ENCODE assay signal across 20 mouse cellular contexts in genomic region chr2:73780321-73781010, GRCm38 (mm10). TPM values are rescaled to one million over a fixed set of nuclear protein-coding genes. Genes with fewer than 3 reads are reported as not detected.
DNase-seq lines count a peak whose midpoint lies in the region; ATAC-seq and TF ChIP-seq lines count a peak whose summit lies in the region.
"Had no signal": no experiment of that assay in that cellular context is flagged by ENCODE, and none has a peak within 500 bp of the region (broad histone marks: within the 10 kb centered on the region; RNA-seq: fewer than 3 reads in every experiment).

No protein-coding gene starts in this region.

- H3K27ac ChIP-seq in forebrain, embryonic 13.5 days = 0 out of 2 replicates have a peak overlapping the region, but pooled peaks have one; percentile 3
- no peak overlapping the region for H3K27ac ChIP-seq in forebrain, embryonic 11.5 days (ENCODE audit: low read depth, low read length)
- 0 out of 2 replicates have a peak overlapping the region, but pooled peaks have one; percentile 9 for H3K27ac ChIP-seq in hindbrain, postnatal 0 days
- no peak overlapping the region for H3K27ac ChIP-seq in hindbrain, embryonic 10.5 days
- H3K27ac ChIP-seq in midbrain, postnatal 0 days (ENCODE audit: low read depth, low read length) = no peak overlapping the region
- H3K27ac ChIP-seq: gastrocnemius, adult 2 months; kidney, postnatal 0 days; limb, embryonic 13.5 days; liver, embryonic 13.5 days had no signal

- no peak overlapping the region for H3K4me3 ChIP-seq in forebrain, embryonic 13.5 days
- no peak overlapping the region for H3K4me3 ChIP-seq in forebrain, embryonic 11.5 days (ENCODE audit: low read depth, low read length)
- H3K4me3 ChIP-seq in hindbrain, postnatal 0 days (ENCODE audit: low read length) = no peak overlapping the region
- no peak overlapping the region for H3K4me3 ChIP-seq in hindbrain, embryonic 10.5 days
- H3K4me3 ChIP-seq in midbrain, postnatal 0 days (ENCODE audit: low read depth, low read length) = no peak overlapping the region
- H3K4me3 ChIP-seq: gastrocnemius, adult 2 months; limb, embryonic 13.5 days; liver, embryonic 13.5 days had no signal

- H3K4me2 ChIP-seq in forebrain, embryonic 13.5 days = peak overlapping the region; percentile 37; the same call in 1 of the 2 replicates
- no peak overlapping the region for H3K4me2 ChIP-seq in forebrain, embryonic 11.5 days (ENCODE audit: low read depth, low read length, severe bottlenecking)
- peak overlapping the region; percentile 22 for H3K4me2 ChIP-seq in hindbrain, postnatal 0 days (ENCODE audit: low read depth, low read length)
- no peak overlapping the region for H3K4me2 ChIP-seq in midbrain, postnatal 0 days (ENCODE audit: low read depth, low read length, poor library complexity, severe bottlenecking)
- H3K4me2 ChIP-seq: limb, embryonic 13.5 days; liver, embryonic 13.5 days; lung, embryonic 14.5 days had no signal

- 62% methylated on average over 14 of the region's 14 CpGs for WGBS in forebrain, embryonic 13.5 days
- WGBS in forebrain, embryonic 11.5 days = 87% methylated on average over 14 of the region's 14 CpGs
- WGBS in hindbrain, postnatal 0 days = 51% methylated on average over 14 of the region's 14 CpGs
- WGBS in hindbrain, embryonic 10.5 days = 92% methylated on average over 14 of the region's 14 CpGs
- 57% methylated on average over 14 of the region's 14 CpGs for WGBS in midbrain, postnatal 0 days

- H3K9me3 ChIP-seq in forebrain, embryonic 13.5 days (replicated peaks) = 0 out of 2 replicates have a peak, but pooled peaks cover 4% of the 10 kb centered on the region
- H3K9me3 ChIP-seq in forebrain, embryonic 11.5 days (ENCODE audit: control insufficient read depth, low read length) = no peaks in the 10 kb centered on the region
- H3K9me3 ChIP-seq in hindbrain, postnatal 0 days (ENCODE audit: low read length) = no peaks in the 10 kb centered on the region
- no peaks in the 10 kb centered on the region for H3K9me3 ChIP-seq in hindbrain, embryonic 10.5 days
- no peaks in the 10 kb centered on the region for H3K9me3 ChIP-seq in midbrain, postnatal 0 days (ENCODE audit: low read length)

- no peaks in the 10 kb centered on the region for H3K27me3 ChIP-seq in forebrain, embryonic 13.5 days
- H3K27me3 ChIP-seq in forebrain, embryonic 11.5 days (ENCODE audit: control insufficient read depth, insufficient read depth, low read length) = no peaks in the 10 kb centered on the region
- no peaks in the 10 kb centered on the region for H3K27me3 ChIP-seq in hindbrain, postnatal 0 days (ENCODE audit: insufficient read depth, low read length)
- no peaks in the 10 kb centered on the region for H3K27me3 ChIP-seq in hindbrain, embryonic 10.5 days (ENCODE audit: insufficient read depth, poor library complexity, severe bottlenecking)
- H3K27me3 ChIP-seq in midbrain, postnatal 0 days (ENCODE audit: insufficient read depth, low read length) = no peaks in the 10 kb centered on the region; the same call in 1 of the 2 replicates
- H3K27me3 ChIP-seq: limb, embryonic 13.5 days had no signal

- H3K4me1 ChIP-seq in forebrain, embryonic 13.5 days = peaks cover 51% of the 10 kb centered on the region
- no peaks in the 10 kb centered on the region; the same call in 1 of the 2 replicates for H3K4me1 ChIP-seq in forebrain, embryonic 11.5 days (replicated peaks; ENCODE audit: control insufficient read depth, insufficient read depth, low read length)
- H3K4me1 ChIP-seq in hindbrain, postnatal 0 days (ENCODE audit: insufficient read depth, low read length) = peaks cover 9% of the 10 kb centered on the region
- H3K4me1 ChIP-seq in hindbrain, embryonic 10.5 days (replicated peaks) = peaks cover 14% of the 10 kb centered on the region; the same call in 1 of the 2 replicates
- H3K4me1 ChIP-seq in midbrain, postnatal 0 days (ENCODE audit: insufficient read depth, low read length) = peaks cover 3% of the 10 kb centered on the region; the same call in 1 of the 2 replicates

- ATAC-seq in forebrain, embryonic 13.5 days = no peak; the same call in 1 of the 2 replicates
- no peak for ATAC-seq in forebrain, embryonic 11.5 days (replicated peaks; ENCODE audit: low FRiP score)
- ATAC-seq in hindbrain, postnatal 0 days = no peak
- ATAC-seq in midbrain, postnatal 0 days (ENCODE audit: low FRiP score) = no peak

- no peaks in the 10 kb centered on the region for H3K36me3 ChIP-seq in forebrain, embryonic 13.5 days (ENCODE audit: poor library complexity, severe bottlenecking)
- no peaks in the 10 kb centered on the region for H3K36me3 ChIP-seq in forebrain, embryonic 11.5 days (ENCODE audit: control insufficient read depth, insufficient read depth, low read length)
- no peaks in the 10 kb centered on the region for H3K36me3 ChIP-seq in hindbrain, postnatal 0 days (ENCODE audit: insufficient read depth, low read length)
- no peaks in the 10 kb centered on the region for H3K36me3 ChIP-seq in hindbrain, embryonic 10.5 days
- H3K36me3 ChIP-seq in midbrain, postnatal 0 days (ENCODE audit: insufficient read depth, low read length) = no peaks in the 10 kb centered on the region
- H3K36me3 ChIP-seq: limb, embryonic 13.5 days; liver, embryonic 13.5 days had no signal

- TF ChIP-seq CTCF in hindbrain, postnatal 0 days (IDR thresholded peaks at IDR 0.05; ENCODE audit: low read depth) = no peak
- no peak for TF ChIP-seq CTCF in midbrain, postnatal 0 days (IDR thresholded peaks at IDR 0.05)

- no peak for DNase-seq in forebrain, embryonic 11.5 days (ENCODE audit: low spot score)
- peak; percentile 46 for DNase-seq in hindbrain, postnatal 0 days (ENCODE audit: low spot score)
- DNase-seq in hindbrain, embryonic 10.5 days (ENCODE audit: low spot score) = no peak
- peak; percentile 8 for DNase-seq in right cerebral cortex, postnatal 4 days
- no peak for DNase-seq in right cerebral cortex, adult 2 months (ENCODE audit: low spot score in 2 of 2)
- peak; percentile 22 for DNase-seq in midbrain, postnatal 0 days (ENCODE audit: low spot score)
- DNase-seq in heart, postnatal 4 days = no peak
- DNase-seq: adrenal gland, postnatal 36 days; B cell, adult 2 months; cerebellum, adult 2 months; gastrocnemius, adult 2 months; kidney, adult 11 months; liver, embryonic 13.5 days; thymus, postnatal 4 days had no signal

- H3K9ac ChIP-seq in forebrain, embryonic 13.5 days = no peak overlapping the region
- H3K9ac ChIP-seq in forebrain, embryonic 11.5 days (ENCODE audit: low read length) = no peak overlapping the region
- no peak overlapping the region for H3K9ac ChIP-seq in hindbrain, postnatal 0 days (replicated peaks; ENCODE audit: low read length)
- no peak overlapping the region for H3K9ac ChIP-seq in midbrain, postnatal 0 days (replicated peaks; ENCODE audit: low read length, poor library complexity, severe bottlenecking)
- H3K9ac ChIP-seq: limb, embryonic 13.5 days; liver, embryonic 13.5 days; lung, embryonic 14.5 days had no signal

RNA-seq across cellular contexts. Expression of gene Chn1, which starts 5.3 kb away (rescaled TPM):
- polyA plus RNA-seq in forebrain, embryonic 13.5 days (2015; fragmentation: Nextera tagmentation; extraction: Ambion mirVana) = 67.9 and 71.9 TPM in 2 replicates
- 62.2 and 63.4 TPM in 2 replicates for polyA plus RNA-seq in forebrain, embryonic 11.5 days (2014; fragmentation: Nextera tagmentation; extraction: Ambion mirVana)
- total RNA-seq in hindbrain, postnatal 0 days (2014; rRNA removed) = 95.3 and 111 TPM in 2 replicates
- 63.8 and 68.8 TPM in 2 replicates for polyA plus RNA-seq in hindbrain, postnatal 0 days (2015; fragmentation: Nextera tagmentation; extraction: Ambion mirVana)
- polyA plus RNA-seq in hindbrain, embryonic 10.5 days (2016; fragmentation: Nextera tagmentation; extraction: Ambion mirVana) = 44.7 and 68.4 TPM in 2 replicates
- 122 and 147 TPM in 2 replicates for total RNA-seq in midbrain, postnatal 0 days (2014; rRNA removed)
- polyA plus RNA-seq in midbrain, postnatal 0 days (2015; fragmentation: Nextera tagmentation; extraction: Ambion mirVana) = 80.3 and 81.1 TPM in 2 replicates
- 10 to 100 TPM; 77.7 to 79.8 TPM for total RNA-seq in heart, postnatal 4 days (2021)
- total RNA-seq: hematopoietic stem cell, adult 5-6 weeks; monocyte, adult 5-6 weeks had no signal

Comparison
In these comparisons a context has a peak if more than half of its experiments do, and no peak if none do; other contexts are left out.
1. H3K27ac ChIP-seq: peak in forebrain, embryonic 13.5 days (single experiment) and hindbrain, postnatal 0 days (single experiment); none in forebrain, embryonic 11.5 days (single experiment), hindbrain, embryonic 10.5 days (single experiment) and midbrain, postnatal 0 days (single experiment).
2. H3K4me2 ChIP-seq: peak in forebrain, embryonic 13.5 days (single experiment) and hindbrain, postnatal 0 days (single experiment); none in forebrain, embryonic 11.5 days (single experiment) and midbrain, postnatal 0 days (single experiment).
3. DNase-seq: peak in hindbrain, postnatal 0 days (single experiment), right cerebral cortex, postnatal 4 days (single experiment) and midbrain, postnatal 0 days (single experiment); none in forebrain, embryonic 11.5 days (single experiment), hindbrain, embryonic 10.5 days (single experiment), right cerebral cortex, adult 2 months (0 of 2) and heart, postnatal 4 days (single experiment).